Mouse (Mus musculus) kidney, adult 9 months (tissue): ENCODE results near the gene Abcb8.
A peak's percentile ranks its signal among the peaks of the same experiment; 100 is the strongest.

ENCODE experiments used
- DNase-seq: peaks from one replicate; pipeline ENCODE4 v3.0.0; 2022

Abcb8 gene

GRCm38 (mm10) chr5:24399686-24400085 lies 6.2 kb downstream of the Abcb8 start:
- DNase-seq, result no peak

- no peak for DNase-seq
These were observed 6.9 kb downstream of the Abcb8 start for GRCm38 (mm10) chr5:24400362-24400761.

- no peak for DNase-seq
These were observed 7.6 kb downstream of the Abcb8 start for GRCm38 (mm10) chr5:24400911-24401605.

- no peak for DNase-seq
These were observed 8.5 kb downstream of the Abcb8 start for GRCm38 (mm10) chr5:24401969-24402368.

GRCm38 (mm10) chr5:24404594-24405360 lies 11.3 kb downstream of the Abcb8 start:
- no peak for DNase-seq

GRCm38 (mm10) chr5:24405389-24405876 lies 12.0 kb downstream of the Abcb8 start:
- no peak for DNase-seq

- no peak for DNase-seq
These were observed 15.2 kb downstream of the Abcb8 start for GRCm38 (mm10) chr5:24408651-24409050.

- no peak for DNase-seq
These were observed 16.0 kb downstream of the Abcb8 start for GRCm38 (mm10) chr5:24409466-24409865.

- DNase-seq, result no peak
These were observed 18.6 kb downstream of the Abcb8 start for GRCm38 (mm10) chr5:24412063-24412462.

- peak; percentile 32 for DNase-seq
These were observed 19.7 kb downstream of the Abcb8 start, which contains the start of gene Asic3 for GRCm38 (mm10) chr5:24413042-24413693. Asic3 (plus strand) TSS chr5:24413392.

GRCm38 (mm10) chr5:24413938-24414337 lies 20.5 kb downstream of the Abcb8 start:
- DNase-seq, result no peak

GRCm38 (mm10) chr5:24416222-24416736 lies 22.8 kb downstream of the Abcb8 start:
- DNase-seq, result peak; percentile 75

- DNase-seq, result no peak
These were observed 24.1 kb downstream of the Abcb8 start for GRCm38 (mm10) chr5:24417587-24417986.

GRCm38 (mm10) chr5:24420381-24420780 lies 26.9 kb downstream of the Abcb8 start:
- no peak for DNase-seq

- peak; percentile 100 for DNase-seq
These were observed 29.9 kb downstream of the Abcb8 start, which contains the start of the genes Cdk5 and Slc4a2 for GRCm38 (mm10) chr5:24423129-24424003. Cdk5 (minus strand) TSS chr5:24423530. Slc4a2 (plus strand) TSS chr5:24423837.

- no peak for DNase-seq
These were observed 30.7 kb downstream of the Abcb8 start for GRCm38 (mm10) chr5:24424004-24424781.

GRCm38 (mm10) chr5:24424861-24425411 lies 31.5 kb downstream of the Abcb8 start:
- DNase-seq, result peak; percentile 80

- DNase-seq, result peak; percentile 54
These were observed 32.1 kb downstream of the Abcb8 start for GRCm38 (mm10) chr5:24425421-24426036.

GRCm38 (mm10) chr5:24426037-24426432 lies 32.6 kb downstream of the Abcb8 start:
- no peak for DNase-seq

- DNase-seq, result no peak
These were observed 33.3 kb downstream of the Abcb8 start for GRCm38 (mm10) chr5:24426556-24427284.
